ENCODE assay signal across 8 mouse cellular contexts in genomic region chr6:129238275-129239038, GRCm38 (mm10). TPM values are rescaled to one million over a fixed set of nuclear protein-coding genes. Genes with fewer than 3 reads are reported as not detected.
A peak's percentile ranks its signal among the peaks of the same experiment; 100 is the strongest.
DNase-seq lines count a peak whose midpoint lies in the region; ATAC-seq and TF ChIP-seq lines count a peak whose summit lies in the region.

No protein-coding gene starts in this region.

- TF ChIP-seq EP300 in MEL (IDR thresholded peaks at IDR 0.05; ENCODE audit: low read depth in 1 of 2, low read length in 2 of 2): no peak
- TF ChIP-seq EP300 in heart, postnatal 0 days (IDR thresholded peaks at IDR 0.05; ENCODE audit: low read depth): no peak

- ATAC-seq in erythroid progenitor cell, adult 5-6 weeks (replicated peaks; ENCODE audit: low FRiP score, poor library complexity, severe bottlenecking): peak; percentile 89
- ATAC-seq in heart, postnatal 0 days (ENCODE audit: insufficient read depth, low read depth): peak; percentile 75
- ATAC-seq in megakaryocyte, adult 5-6 weeks (ENCODE audit: poor library complexity, severe bottlenecking): peak; percentile 22

- H3K27ac ChIP-seq in MEL (ENCODE audit: control insufficient read depth, low read depth, low read length): peak overlapping the region; percentile 65
- H3K27ac ChIP-seq in heart, postnatal 0 days (ENCODE audit: low read depth): peak overlapping the region; percentile 82

- peak; percentile 50 for DNase-seq in adrenal gland, adult 2 months
- no peak for DNase-seq in adrenal gland, adult 8-10 months
- no peak for DNase-seq in MEL (ENCODE audit: low read depth, low spot score)
- DNase-seq in heart, postnatal 0 days (ENCODE audit: low spot score): peak; percentile 28
- DNase-seq in kidney, postnatal 36 days: peak; percentile 63 to 76
- DNase-seq in spleen, postnatal 36 days (ENCODE audit: low spot score in 2 of 2): peak; percentile 78 to 82

- no peak for TF ChIP-seq RAD21 in MEL (IDR thresholded peaks at IDR 0.05; ENCODE audit: low read depth, low read length)

- peak overlapping the region; percentile 80 for H3K4me2 ChIP-seq in heart, postnatal 0 days (ENCODE audit: low read depth, low read length)

- no peaks in the 10 kb centered on the region for H3K27me3 ChIP-seq in MEL (ENCODE audit: control insufficient read depth in 1 of 2, insufficient read depth in 2 of 2, low read length in 2 of 2)
- no peaks in the 10 kb centered on the region for H3K27me3 ChIP-seq in heart, postnatal 0 days (ENCODE audit: control insufficient read depth, insufficient read depth, low read length)

- peak overlapping the region; percentile 76 to 90 for H3K4me3 ChIP-seq in MEL (ENCODE audit: control insufficient read depth in 1 of 2, insufficient read depth in 1 of 2, low read depth in 2 of 2, low read length in 2 of 2)
- peak overlapping the region; percentile 75 for H3K4me3 ChIP-seq in heart, postnatal 0 days (ENCODE audit: low read depth, low read length)

- no peak for TF ChIP-seq POLR2A in MEL (IDR thresholded peaks at IDR 0.05; ENCODE audit: control insufficient read depth in 1 of 2, insufficient read depth in 1 of 2, low read depth in 1 of 2, low read length in 2 of 2, poor library complexity in 1 of 2)

- peak overlapping the region; percentile 75 for H3K9ac ChIP-seq in MEL (ENCODE audit: control insufficient read depth, low read depth, low read length, poor library complexity, severe bottlenecking)
- peak overlapping the region; percentile 62 for H3K9ac ChIP-seq in heart, postnatal 0 days (replicated peaks; ENCODE audit: low read depth, low read length)

- peaks cover 8 to 30% of the 10 kb centered on the region in 2 experiments for H3K4me1 ChIP-seq in MEL (ENCODE audit: control insufficient read depth in 1 of 2, insufficient read depth in 2 of 2, low read length in 2 of 2)
- no peaks in the 10 kb centered on the region for H3K4me1 ChIP-seq in heart, postnatal 0 days (ENCODE audit: control insufficient read depth, insufficient read depth)

- H3K79me2 ChIP-seq in MEL (ENCODE audit: control insufficient read depth, insufficient read depth, low read length, poor library complexity): peaks cover 5% of the 10 kb centered on the region

- no peaks in the 10 kb centered on the region for H3K9me3 ChIP-seq in MEL (replicated peaks; ENCODE audit: insufficient read depth, low read length)
- H3K9me3 ChIP-seq in heart, postnatal 0 days (replicated peaks; ENCODE audit: control insufficient read depth, low read length): no peaks in the 10 kb centered on the region

- 8% methylated on average over 14 of the region's 14 CpGs for WGBS in heart, postnatal 0 days

- H3K36me3 ChIP-seq in MEL (ENCODE audit: control insufficient read depth in 1 of 2, insufficient read depth in 2 of 2, low read length in 2 of 2): peaks cover 0 to 27% of the 10 kb centered on the region in 2 experiments; a peak in 2 of 4 replicates
- no peaks in the 10 kb centered on the region for H3K36me3 ChIP-seq in heart, postnatal 0 days (replicated peaks; ENCODE audit: control insufficient read depth, insufficient read depth, low read length)

- TF ChIP-seq CTCF in MEL (IDR thresholded peaks at IDR 0.05 in 2 of 3, conservative IDR thresholded peaks at IDR 0.05 in 1 of 3; ENCODE audit: control insufficient read depth in 1 of 3, insufficient read depth in 1 of 3, low read depth in 2 of 3, low read length in 3 of 3, poor library complexity in 1 of 3, severe bottlenecking in 1 of 3): no peak
- TF ChIP-seq CTCF in heart, postnatal 0 days (IDR thresholded peaks at IDR 0.05; ENCODE audit: low read depth): no peak

TF ChIP-seq in MEL, 35 proteins besides CTCF, POLR2A, EP300 and RAD21:
- 0 out of 2 replicates have a peak, but pooled peaks have one; percentile 30 for TF ChIP-seq BHLHE40 (IDR thresholded peaks at IDR 0.05; ENCODE audit: borderline replicate concordance, low read depth, low read length)
- TF ChIP-seq GABPA (IDR thresholded peaks at IDR 0.05; ENCODE audit: low read depth, low read length): no peak
- no peak for TF ChIP-seq MYB (IDR thresholded peaks at IDR 0.05; ENCODE audit: low read depth, low read length)
- no peak for TF ChIP-seq CHD1 (IDR thresholded peaks at IDR 0.05; ENCODE audit: low read depth, low read length)
- no peak for TF ChIP-seq ZKSCAN1 (IDR thresholded peaks at IDR 0.05; ENCODE audit: low read depth, low read length)
- TF ChIP-seq GATA1 (IDR thresholded peaks at IDR 0.05; ENCODE audit: low read depth, low read length): no peak
- TF ChIP-seq TCF12 (IDR thresholded peaks at IDR 0.05; ENCODE audit: low read depth, low read length): peak; percentile 25; the same call in 1 of the 2 replicates
- TF ChIP-seq CHD2 (IDR thresholded peaks at IDR 0.05; ENCODE audit: low read length): no peak
- TF ChIP-seq ZNF384 (IDR thresholded peaks at IDR 0.05; ENCODE audit: low read depth, low read length): no peak
- TF ChIP-seq USF1 (IDR thresholded peaks at IDR 0.05; ENCODE audit: low read depth, low read length): no peak
- peak; percentile 11; the same call in 1 of the 2 replicates for TF ChIP-seq MAZ (IDR thresholded peaks at IDR 0.05; ENCODE audit: low read depth, low read length)
- TF ChIP-seq KAT2A (conservative IDR thresholded peaks at IDR 0.05; ENCODE audit: low read depth, low read length): no peak
- TF ChIP-seq ZC3H11A (IDR thresholded peaks at IDR 0.05; ENCODE audit: low read depth, low read length): no peak
- TF ChIP-seq POLR2AphosphoS5 (IDR thresholded peaks at IDR 0.05; ENCODE audit: borderline replicate concordance, low read depth, low read length): no peak
- no peak for TF ChIP-seq MEF2A (IDR thresholded peaks at IDR 0.05; ENCODE audit: extremely low read depth, insufficient replicate concordance, low read depth, low read length, poor library complexity, severe bottlenecking)
- TF ChIP-seq JUND (IDR thresholded peaks at IDR 0.05; ENCODE audit: low read depth, low read length): no peak
- no peak for TF ChIP-seq NELFE (IDR thresholded peaks at IDR 0.05; ENCODE audit: low read depth, low read length)
- TF ChIP-seq TAL1 (IDR thresholded peaks at IDR 0.05; ENCODE audit: low read length): no peak
- peak; percentile 25; the same call in 1 of the 2 replicates for TF ChIP-seq ETS1 (IDR thresholded peaks at IDR 0.05; ENCODE audit: low read depth, low read length)
- no peak for TF ChIP-seq MYC (IDR thresholded peaks at IDR 0.05; ENCODE audit: low read depth, low read length)
- no peak for TF ChIP-seq POLR2AphosphoS2 (IDR thresholded peaks at IDR 0.05; ENCODE audit: low read length)
- no peak for TF ChIP-seq USF2 (IDR thresholded peaks at IDR 0.05; ENCODE audit: borderline replicate concordance in 1 of 2, insufficient read depth in 1 of 2, low read depth in 1 of 2, low read length in 2 of 2)
- no peak for TF ChIP-seq E2F4 (IDR thresholded peaks at IDR 0.05; ENCODE audit: borderline replicate concordance, low read depth, low read length)
- TF ChIP-seq SMC3 (IDR thresholded peaks at IDR 0.05; ENCODE audit: low read depth, low read length): no peak; the same call in 1 of the 2 replicates
- no peak for TF ChIP-seq UBTF (IDR thresholded peaks at IDR 0.05; ENCODE audit: borderline replicate concordance, insufficient read depth, low read depth, low read length)
- TF ChIP-seq MAFK (IDR thresholded peaks at IDR 0.05; ENCODE audit: borderline replicate concordance, low read depth, low read length): no peak
- no peak for TF ChIP-seq HCFC1 (IDR thresholded peaks at IDR 0.05; ENCODE audit: low read depth, low read length)
- no peak for TF ChIP-seq MAX (IDR thresholded peaks at IDR 0.05; ENCODE audit: low read length)
- peak; percentile 41; the same call in 1 of the 2 replicates for TF ChIP-seq MXI1 (IDR thresholded peaks at IDR 0.05; ENCODE audit: low read depth, low read length)

RNA-seq across cellular contexts. Expression of gene Cd69, which starts 36.8 kb away (rescaled TPM):
- under 1 TPM in 1 of 2 experiments, not detected in 1; 0.38 TPM for total RNA-seq in adrenal gland, adult 2 months (2021)
- not detected in 2 replicates for polyA plus RNA-seq in adrenal gland, adult 2 months (2012; rRNA removed)
- total RNA-seq in adrenal gland, adult 8-10 months (2022): under 1 TPM in 3 of 4 experiments, not detected in 1; 0.21 to 0.38 (median 0.27) TPM
- 0.26 TPM in 1 of 2 replicates, not detected in the other for total RNA-seq in MEL (2012; rRNA removed)
- polyA plus RNA-seq in MEL (2012; ENCODE audit: insufficient read depth in 1 of 2, insufficient read length in 2 of 2, low read depth in 1 of 2, low replicate concordance in 2 of 2, missing spikeins in 1 of 2): not detected
- total RNA-seq in erythroid progenitor cell, adult 5-6 weeks (2015; ENCODE audit: low replicate concordance): 24.3 and 26.3 TPM in 2 replicates
- 10.1 and 13.2 TPM in 2 replicates for total RNA-seq in erythroid progenitor cell, adult 5-6 weeks (2017; ENCODE audit: low replicate concordance)
- not detected in 2 replicates for total RNA-seq in heart, postnatal 0 days (2014; rRNA removed; ENCODE audit: low replicate concordance)
- not detected in 2 replicates for polyA plus RNA-seq in heart, postnatal 0 days (2015; fragmentation: Nextera tagmentation; extraction: Ambion mirVana)
- total RNA-seq in megakaryocyte, adult 5-6 weeks (2015): 21.3 and 25.9 TPM in 2 replicates
- 20.6 and 22.7 TPM in 2 replicates for total RNA-seq in megakaryocyte, adult 5-6 weeks (2017)

RNA-seq across cellular contexts. Expression of gene Clec2d, which starts 58.0 kb away (rescaled TPM):
- 10 to 100 TPM; 44.0 to 49.6 TPM for total RNA-seq in adrenal gland, adult 2 months (2021)
- polyA plus RNA-seq in adrenal gland, adult 2 months (2012; rRNA removed): 2.7 and 3.3 TPM in 2 replicates
- 10 to 100 TPM; 38.2 to 55.3 (median 41.8) TPM for total RNA-seq in adrenal gland, adult 8-10 months (2022)
- 1.7 and 2.8 TPM in 2 replicates for total RNA-seq in MEL (2012; rRNA removed)
- under 1 TPM in 1 of 2 experiments, not detected in 1; 0.50 TPM for polyA plus RNA-seq in MEL (2012; ENCODE audit: insufficient read depth in 1 of 2, insufficient read length in 2 of 2, low read depth in 1 of 2, low replicate concordance in 2 of 2, missing spikeins in 1 of 2)
- 2.5 and 14.3 TPM in 2 replicates for total RNA-seq in erythroid progenitor cell, adult 5-6 weeks (2015; ENCODE audit: low replicate concordance)
- total RNA-seq in erythroid progenitor cell, adult 5-6 weeks (2017; ENCODE audit: low replicate concordance): 31.2 and 44.5 TPM in 2 replicates
- total RNA-seq in heart, postnatal 0 days (2014; rRNA removed; ENCODE audit: low replicate concordance): 24.4 and 67.2 TPM in 2 replicates
- polyA plus RNA-seq in heart, postnatal 0 days (2015; fragmentation: Nextera tagmentation; extraction: Ambion mirVana): 0.47 and 0.49 TPM in 2 replicates
- 28.2 and 41.3 TPM in 2 replicates for total RNA-seq in megakaryocyte, adult 5-6 weeks (2015)
- total RNA-seq in megakaryocyte, adult 5-6 weeks (2017): 238 and 253 TPM in 2 replicates

Comparison
In these comparisons a context has a peak if more than half of its experiments do, and no peak if none do; other contexts are left out.
1. DNase-seq: peak in adrenal gland, adult 2 months (single experiment), heart, postnatal 0 days (single experiment), kidney, postnatal 36 days (2 of 2) and spleen, postnatal 36 days (2 of 2); none in adrenal gland, adult 8-10 months (single experiment) and MEL (single experiment).
2. ATAC-seq: peak in every context shown above with its lines; median percentile 89 in erythroid progenitor cell, adult 5-6 weeks; 75 in heart, postnatal 0 days; 22 in megakaryocyte, adult 5-6 weeks.